Mouse (Mus musculus) induced T-regulatory cell, adult 2 months (primary cell): Measurements from ENCODE around the gene Cdc20b.

Experiments
- DNase-seq: peaks from one replicate; pipeline ENCODE4 v3.0.0-alpha.2; 2012; ENCODE audit warnings: low read depth

Gene Cdc20b

GRCm38 (mm10) chr13:113031351-113031750, 3.6 kb upstream of the Cdc20b start:
- DNase-seq = peak; percentile 40

GRCm38 (mm10) chr13:113031792-113032571, 2.9 kb upstream of the Cdc20b start:
- DNase-seq = peak; percentile 75

- no peak for DNase-seq
These were observed 2.1 kb upstream of the Cdc20b start for GRCm38 (mm10) chr13:113032831-113033230.

GRCm38 (mm10) chr13:113034271-113034886, 532 bp upstream of the Cdc20b start:
- no peak for DNase-seq

- DNase-seq = peak; percentile 95
These were observed 941 bp downstream of the Cdc20b start for GRCm38 (mm10) chr13:113035852-113036251.

- no peak for DNase-seq
These were observed 10.0 kb downstream of the Cdc20b start for GRCm38 (mm10) chr13:113044876-113045275.

GRCm38 (mm10) chr13:113045458-113046110, 10.7 kb downstream of the Cdc20b start:
- no peak for DNase-seq

GRCm38 (mm10) chr13:113046211-113046883, 11.4 kb downstream of the Cdc20b start, which contains the start of gene Gpx8:
Gpx8 (minus strand) TSS chr13:113046410.
- DNase-seq = peak; percentile 70

- no peak for DNase-seq
These were observed 12.1 kb downstream of the Cdc20b start for GRCm38 (mm10) chr13:113047018-113047417.

- DNase-seq = no peak
These were observed 12.7 kb downstream of the Cdc20b start for GRCm38 (mm10) chr13:113047647-113048046.

- no peak for DNase-seq
These were observed 19.3 kb downstream of the Cdc20b start for GRCm38 (mm10) chr13:113054230-113054629.

GRCm38 (mm10) chr13:113055826-113056225, 20.9 kb downstream of the Cdc20b start:
- no peak for DNase-seq

GRCm38 (mm10) chr13:113061746-113062145, 26.8 kb downstream of the Cdc20b start:
- DNase-seq = no peak

GRCm38 (mm10) chr13:113064542-113064941, 29.6 kb downstream of the Cdc20b start:
- DNase-seq = no peak

- DNase-seq = no peak
These were observed 44.1 kb downstream of the Cdc20b start for GRCm38 (mm10) chr13:113079021-113079420.

GRCm38 (mm10) chr13:113082101-113082500, 47.2 kb downstream of the Cdc20b start:
- no peak for DNase-seq

GRCm38 (mm10) chr13:113084732-113085131, 49.8 kb downstream of the Cdc20b start:
- no peak for DNase-seq

GRCm38 (mm10) chr13:113087226-113088017, 52.5 kb downstream of the Cdc20b start:
- no peak for DNase-seq

- DNase-seq = no peak
These were observed 55.6 kb downstream of the Cdc20b start for GRCm38 (mm10) chr13:113090489-113090888.

- no peak for DNase-seq
These were observed 59.7 kb downstream of the Cdc20b start for GRCm38 (mm10) chr13:113094618-113095017.

- DNase-seq = no peak
These were observed 62.1 kb downstream of the Cdc20b start for GRCm38 (mm10) chr13:113097011-113097410.

GRCm38 (mm10) chr13:113098406-113098805, 63.5 kb downstream of the Cdc20b start:
- no peak for DNase-seq
